Mouse (Mus musculus) liver, embryonic 15.5 days (tissue): ENCODE data around the gene Gm6040. TPM values are rescaled to one million over a fixed set of nuclear protein-coding genes. Genes with fewer than 3 reads are reported as not detected.

Source experiments
- ATAC-seq: fragments of 200-750 bp; cut with Nextera tagmentation; 2 replicates; pipeline ENCODE4 v1.8.0; 2017; ENCODE audit warnings: moderate number of reproducible peaks, mild to moderate bottlenecking, moderate library complexity; ENCODE audit not compliant: insufficient read depth
- H3K27ac ChIP-seq: fragments of 300-500 bp; sonication (generic); replicated peaks from 2 replicates; pipeline ENCODE4 v1.5.1; 2015; ENCODE audit warnings: mild to moderate bottlenecking, inconsistent platforms
- H3K27me3 ChIP-seq: fragments of 300-500 bp; sonication (generic); 2 replicates; pipeline ENCODE4 v1.6.1; 2015; ENCODE audit warnings: mild to moderate bottlenecking, inconsistent platforms
- H3K36me3 ChIP-seq: fragments of 300-500 bp; sonication (generic); replicated peaks from 2 replicates; pipeline ENCODE4 v1.6.1; 2015; ENCODE audit warnings: moderate library complexity, mild to moderate bottlenecking, inconsistent platforms
- H3K4me1 ChIP-seq: fragments of 300-500 bp; sonication (generic); replicated peaks from 2 replicates; pipeline ENCODE4 v1.6.1; 2015; ENCODE audit warnings: inconsistent platforms
- H3K4me2 ChIP-seq: fragments of 300-500 bp; sonication (generic); 2 replicates; pipeline ENCODE4 v1.6.1; 2015; ENCODE audit warnings: moderate library complexity, mild to moderate bottlenecking, inconsistent platforms
- H3K4me3 ChIP-seq: fragments of 300-500 bp; sonication (generic); replicated peaks from 2 replicates; pipeline ENCODE4 v1.5.1; 2015; ENCODE audit warnings: mild to moderate bottlenecking, inconsistent platforms
- H3K9ac ChIP-seq: fragments of 300-500 bp; sonication (generic); 2 replicates; pipeline ENCODE4 v1.6.1; 2015; ENCODE audit warnings: moderate library complexity, mild to moderate bottlenecking, inconsistent platforms
- H3K9me3 ChIP-seq: fragments of 300-500 bp; sonication (generic); replicated peaks from 2 replicates; pipeline ENCODE4 v1.6.1; 2016; ENCODE audit warnings: inconsistent platforms
- WGBS: fragments of 180-500 bp; shearing (Covaris S2); methylation state at CpG from one replicate; pipeline ENCODE4 v1.1.7; 2015; ENCODE audit warnings: mixed read lengths; ENCODE audit not compliant: insufficient replicate concordance; 5-methylcytosine and 5-hydroxymethylcytosine counted together
- polyA plus RNA-seq: library from polyadenylated mRNA; unstranded; fragments of >200 nt; fragmentation: Nextera tagmentation; extraction: Ambion mirVana; gene quantifications from 2 replicates; pipeline ENCODE4 v1.2.1, GENCODE M21; 2015

The Gm6040 gene
- not detected in 2 replicates for polyA plus RNA-seq

- Histone ChIP-seq H3K4me2 (no peak within 1 kb of the TSS), H3K27ac (no peak within 1 kb of the TSS), H3K27me3 (no peaks in the 10 kb centered on the region), H3K9ac (no peak within 1 kb of the TSS), H3K4me1 (no peaks in the 10 kb centered on the region), H3K9me3 (no peaks in the 10 kb centered on the region), H3K36me3 (no peaks in the 10 kb centered on the region), H3K4me3 (no peak within 1 kb of the TSS)
- ATAC-seq: no peak
- 47% methylated on average over 3 of the region's 3 CpGs for WGBS
Observed at GRCm38 (mm10) chr8:20921971-20922370, at the start of gene Gm6040. Gm6040 (minus strand) TSS chr8:20922071.

- H3K4me2 ChIP-seq: no peak overlapping the region
- no peaks in the 10 kb centered on the region for H3K4me1 ChIP-seq
- H3K9me3 ChIP-seq: no peaks in the 10 kb centered on the region
- WGBS: 58% methylated on average over 2 of the region's 2 CpGs
- no peaks in the 10 kb centered on the region for H3K27me3 ChIP-seq
- H3K27ac ChIP-seq: no peak overlapping the region
- no peak overlapping the region for H3K4me3 ChIP-seq
- H3K36me3 ChIP-seq: no peaks in the 10 kb centered on the region
- no peak overlapping the region for H3K9ac ChIP-seq
- no peak for ATAC-seq
Observed at GRCm38 (mm10) chr8:20964531-20964930, 42.7 kb upstream of the Gm6040 start.

GRCm38 (mm10) chr8:20944610-20945009, 22.7 kb upstream of the Gm6040 start, which contains the start of gene AY761185:
AY761185 (minus strand) TSS chr8:20944710.
- Histone ChIP-seq H3K9me3 (no peaks in the 10 kb centered on the region), H3K9ac (no peak within 1 kb of the TSS), H3K4me1 (no peaks in the 10 kb centered on the region), H3K27ac (no peak within 1 kb of the TSS), H3K4me3 (no peak within 1 kb of the TSS), H3K36me3 (no peaks in the 10 kb centered on the region), H3K4me2 (no peak within 1 kb of the TSS), H3K27me3 (no peaks in the 10 kb centered on the region)
- 51% methylated on average over 3 of the region's 3 CpGs for WGBS
- no peak for ATAC-seq

- Histone ChIP-seq H3K36me3 (no peaks in the 10 kb centered on the region), H3K4me2 (no peak overlapping the region), H3K27ac (no peak overlapping the region), H3K4me1 (no peaks in the 10 kb centered on the region), H3K27me3 (no peaks in the 10 kb centered on the region), H3K9me3 (no peaks in the 10 kb centered on the region), H3K4me3 (no peak overlapping the region), H3K9ac (no peak overlapping the region)
- no peak for ATAC-seq
- WGBS: 46% methylated on average over 1 of the region's 1 CpGs
Observed at GRCm38 (mm10) chr8:20912288-20912687, 9.6 kb downstream of the Gm6040 start.

GRCm38 (mm10) chr8:20908256-20908655, 13.6 kb downstream of the Gm6040 start:
- Histone ChIP-seq H3K36me3 (no peaks in the 10 kb centered on the region), H3K4me2 (no peak overlapping the region), H3K27ac (no peak overlapping the region), H3K4me3 (no peak overlapping the region), H3K27me3 (no peaks in the 10 kb centered on the region), H3K4me1 (no peaks in the 10 kb centered on the region), H3K9me3 (no peaks in the 10 kb centered on the region), H3K9ac (no peak overlapping the region)
- no peak for ATAC-seq
- WGBS: 31% methylated on average over 2 of the region's 2 CpGs

GRCm38 (mm10) chr8:20907119-20907518, 14.8 kb downstream of the Gm6040 start:
- H3K4me3 ChIP-seq: no peak overlapping the region
- H3K4me2 ChIP-seq: no peak overlapping the region
- no peaks in the 10 kb centered on the region for H3K4me1 ChIP-seq
- no peak overlapping the region for H3K27ac ChIP-seq
- no peak for ATAC-seq
- no peaks in the 10 kb centered on the region for H3K36me3 ChIP-seq
- no peak overlapping the region for H3K9ac ChIP-seq
- no peaks in the 10 kb centered on the region for H3K9me3 ChIP-seq
- no peaks in the 10 kb centered on the region for H3K27me3 ChIP-seq
- WGBS: 64% methylated on average over 2 of the region's 2 CpGs

GRCm38 (mm10) chr8:20902527-20902926, 19.3 kb downstream of the Gm6040 start, which contains the start of gene Gm15056:
Gm15056 (minus strand) TSS chr8:20902627.
- ATAC-seq: no peak
- H3K36me3 ChIP-seq: no peaks in the 10 kb centered on the region
- H3K4me3 ChIP-seq: no peak within 1 kb of the TSS
- no peaks in the 10 kb centered on the region for H3K27me3 ChIP-seq
- no peak within 1 kb of the TSS for H3K4me2 ChIP-seq
- WGBS: 15% methylated on average over 2 of the region's 2 CpGs
- no peaks in the 10 kb centered on the region for H3K4me1 ChIP-seq
- no peak within 1 kb of the TSS for H3K27ac ChIP-seq
- no peak within 1 kb of the TSS for H3K9ac ChIP-seq
- no peaks in the 10 kb centered on the region for H3K9me3 ChIP-seq

GRCm38 (mm10) chr8:20892369-20892768, 29.5 kb downstream of the Gm6040 start, which contains the start of gene Defb33:
Defb33 (plus strand) TSS chr8:20892669.
- no peaks in the 10 kb centered on the region for H3K4me1 ChIP-seq
- H3K4me3 ChIP-seq: no peak within 1 kb of the TSS
- H3K9me3 ChIP-seq: no peaks in the 10 kb centered on the region; the same call in 1 of the 2 replicates
- no peak for ATAC-seq
- no peak within 1 kb of the TSS for H3K27ac ChIP-seq
- H3K9ac ChIP-seq: no peak within 1 kb of the TSS
- WGBS: 55% methylated on average over 2 of the region's 2 CpGs
- H3K4me2 ChIP-seq: no peak within 1 kb of the TSS
- H3K36me3 ChIP-seq: no peaks in the 10 kb centered on the region
- no peaks in the 10 kb centered on the region for H3K27me3 ChIP-seq

- Histone ChIP-seq H3K36me3 (no peaks in the 10 kb centered on the region), H3K27ac (no peak overlapping the region), H3K27me3 (no peaks in the 10 kb centered on the region), H3K9me3 (no peaks in the 10 kb centered on the region), H3K4me1 (no peaks in the 10 kb centered on the region), H3K4me2 (no peak overlapping the region), H3K9ac (no peak overlapping the region), H3K4me3 (no peak overlapping the region)
- WGBS: 32% methylated on average over 6 of the region's 6 CpGs
- ATAC-seq: no peak
Observed at GRCm38 (mm10) chr8:20874608-20875007, 47.3 kb downstream of the Gm6040 start.

Other genes starting within 250 kb of the Gm6040 start
- gene Defb33, start 29.4 kb downstream of the Gm6040 start, polyA plus RNA-seq: not detected in 2 replicates
- gene Gm15056, start 19.4 kb downstream of the Gm6040 start, polyA plus RNA-seq: not detected in 2 replicates
- gene AY761185, start 22.6 kb upstream of the Gm6040 start, polyA plus RNA-seq: not detected in 2 replicates
- not detected in 2 replicates for gene Defa21, start 103.5 kb upstream of the Gm6040 start, polyA plus RNA-seq
- gene Defa23, start 133.0 kb upstream of the Gm6040 start, polyA plus RNA-seq: not detected in 2 replicates
- not detected in 2 replicates for gene Defa35, start 143.0 kb upstream of the Gm6040 start, polyA plus RNA-seq
- gene Defa25, start 162.4 kb upstream of the Gm6040 start, polyA plus RNA-seq: not detected in 2 replicates
- not detected in 2 replicates for gene Gm14851, start 174.0 kb upstream of the Gm6040 start, polyA plus RNA-seq
- not detected in 2 replicates for gene Defa30, start 212.6 kb upstream of the Gm6040 start, polyA plus RNA-seq
- not detected in 2 replicates for gene Defa22, start 240.2 kb upstream of the Gm6040 start, polyA plus RNA-seq